Mouse (Mus musculus) C2C12 (cell line): ENCODE measurements around the gene Slc36a4. TPM values are rescaled to one million over a fixed set of nuclear protein-coding genes. Genes with fewer than 3 reads are reported as not detected.

Experiments used
- H3K27me3 ChIP-seq: one replicate; pipeline ENCODE4 v1.6.1; 2011; ENCODE audit not compliant: control insufficient read depth, insufficient read depth, insufficient read length
- H3K36me3 ChIP-seq: one replicate; pipeline ENCODE4 v1.6.1; 2011; ENCODE audit not compliant: control insufficient read depth, insufficient read depth
- H3K4me3 ChIP-seq: one replicate; pipeline ENCODE4 v1.5.1; 2011; ENCODE audit warnings: mild to moderate bottlenecking, control low read depth; ENCODE audit not compliant: poor library complexity, insufficient read depth, severe bottlenecking
- H3K79me2 ChIP-seq: one replicate; pipeline ENCODE4 v1.6.1; 2011; ENCODE audit not compliant: control insufficient read depth, insufficient read depth
- H3K79me3 ChIP-seq: one replicate; pipeline ENCODE4 v1.6.1; 2011; ENCODE audit warnings: low read depth, control low read depth
- H3ac ChIP-seq: one replicate; pipeline ENCODE3; 2011; ENCODE audit warnings: low read depth; ENCODE audit not compliant: control insufficient read depth, insufficient read length
- CEBPB ChIP-seq: IDR thresholded peaks from one replicate; pipeline ENCODE4 v1.6.1; 2011; ENCODE audit warnings: low read depth, mild to moderate bottlenecking, control low read depth, moderate library complexity
- CTCF ChIP-seq: IDR thresholded peaks from one replicate; pipeline ENCODE4 v1.5.1; 2011; ENCODE audit not compliant: control insufficient read depth, insufficient read depth, insufficient read length
- FOSL1 ChIP-seq: IDR thresholded peaks from one replicate; pipeline ENCODE4 v1.8.0; 2011; ENCODE audit warnings: mild to moderate bottlenecking, low read length; ENCODE audit not compliant: poor library complexity, insufficient read depth, severe bottlenecking
- MAX ChIP-seq: IDR thresholded peaks from one replicate; pipeline ENCODE4 v1.6.1; 2011; ENCODE audit warnings: mild to moderate bottlenecking, control low read depth
- MYOD1 ChIP-seq: IDR thresholded peaks from one replicate; pipeline ENCODE4 v1.6.1; 2011; ENCODE audit warnings: low read depth; ENCODE audit not compliant: control insufficient read depth, insufficient read length
- MYOG ChIP-seq: IDR thresholded peaks from one replicate; pipeline ENCODE4 v1.6.1; 2011; ENCODE audit not compliant: control insufficient read depth, insufficient read length; ENCODE audit errors: extremely low read depth
- USF1 ChIP-seq: IDR thresholded peaks from one replicate; pipeline ENCODE4 v1.6.1; 2011; ENCODE audit warnings: low read depth, mild to moderate bottlenecking, control low read depth, moderate library complexity
- polyA plus RNA-seq: library from polyadenylated mRNA; unstranded; fragments of >200 nt; fragmentation: generic; extraction: Trizol; gene quantifications from one replicate; pipeline ENCODE4 v1.2.1, GENCODE M21; 2012; ENCODE audit warnings: missing spikeins

Slc36a4 gene
- polyA plus RNA-seq, 1 experiment = 3.9 TPM

DNA sequence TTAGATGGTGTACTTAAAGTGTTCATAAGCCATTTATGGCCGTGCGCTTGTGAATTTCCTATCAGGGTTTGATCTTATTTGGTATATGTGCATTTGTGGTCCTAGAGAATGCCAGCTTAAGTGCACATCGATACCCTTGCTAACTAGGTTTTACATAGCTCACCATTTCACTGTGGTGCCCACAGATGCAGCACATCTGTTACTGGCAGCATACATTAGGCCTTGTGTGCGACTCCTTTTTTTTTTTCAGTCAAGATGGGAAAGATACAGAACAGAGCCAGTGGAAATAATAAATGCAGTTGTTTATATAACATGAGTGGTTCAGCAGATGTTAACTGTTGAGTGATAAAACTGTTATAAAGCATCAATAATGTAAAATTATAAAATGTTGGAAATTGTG lies 31.9 kb downstream of the Slc36a4 start:
- Histone ChIP-seq H3K79me2 (no peaks in the 10 kb centered on the region), H3K4me3 (no peak overlapping the region), H3K79me3 (no peaks in the 10 kb centered on the region), H3ac (no peak overlapping the region), H3K36me3 (no peaks in the 10 kb centered on the region), H3K27me3 (no peaks in the 10 kb centered on the region)
- TF ChIP-seq MAX (no peak), CTCF (no peak), USF1 (no peak), MYOG (no peak), FOSL1 (no peak), CEBPB (no peak), MYOD1 (no peak)

GRCm38 (mm10) chr9:15741931-15742330 lies 32.4 kb downstream of the Slc36a4 start:
- H3K36me3 ChIP-seq = no peaks in the 10 kb centered on the region
- no peaks in the 10 kb centered on the region for H3K27me3 ChIP-seq
- TF ChIP-seq MYOG (no peak), USF1 (no peak), MAX (no peak), CEBPB (no peak), FOSL1 (no peak), MYOD1 (no peak), CTCF (no peak)
- no peaks in the 10 kb centered on the region for H3K79me2 ChIP-seq
- no peaks in the 10 kb centered on the region for H3K79me3 ChIP-seq
- no peak overlapping the region for H3ac ChIP-seq
- no peak overlapping the region for H3K4me3 ChIP-seq

- TF ChIP-seq MYOD1 = no peak
- no peak for TF ChIP-seq MAX
- TF ChIP-seq FOSL1 = no peak
- no peak for TF ChIP-seq CTCF
- TF ChIP-seq USF1 = no peak
- TF ChIP-seq CEBPB = no peak
- no peak for TF ChIP-seq MYOG
- H3ac ChIP-seq = no peak overlapping the region
- no peaks in the 10 kb centered on the region for H3K79me3 ChIP-seq
- H3K79me2 ChIP-seq = no peaks in the 10 kb centered on the region
- H3K36me3 ChIP-seq = no peaks in the 10 kb centered on the region
- no peak overlapping the region for H3K4me3 ChIP-seq
- no peaks in the 10 kb centered on the region for H3K27me3 ChIP-seq
Observed at GRCm38 (mm10) chr9:15745985-15746607, 36.6 kb downstream of the Slc36a4 start.

- Histone ChIP-seq H3K36me3 (no peaks in the 10 kb centered on the region), H3ac (no peak overlapping the region), H3K79me2 (no peaks in the 10 kb centered on the region), H3K79me3 (no peaks in the 10 kb centered on the region), H3K4me3 (no peak overlapping the region), H3K27me3 (no peaks in the 10 kb centered on the region)
- TF ChIP-seq MAX (no peak), MYOG (no peak), FOSL1 (no peak), USF1 (no peak)
Observed at GRCm38 (mm10) chr9:15746636-15747035, 37.1 kb downstream of the Slc36a4 start.

GRCm38 (mm10) chr9:15748383-15748782 lies 38.8 kb downstream of the Slc36a4 start:
- H3K79me2 ChIP-seq = no peaks in the 10 kb centered on the region
- no peaks in the 10 kb centered on the region for H3K79me3 ChIP-seq
- H3K36me3 ChIP-seq = no peaks in the 10 kb centered on the region
- TF ChIP-seq MAX (no peak), FOSL1 (no peak), CEBPB (no peak), MYOD1 (no peak), CTCF (no peak), USF1 (no peak), MYOG (no peak)
- H3K4me3 ChIP-seq = no peak overlapping the region
- no peak overlapping the region for H3ac ChIP-seq
- H3K27me3 ChIP-seq = no peaks in the 10 kb centered on the region

DNA sequence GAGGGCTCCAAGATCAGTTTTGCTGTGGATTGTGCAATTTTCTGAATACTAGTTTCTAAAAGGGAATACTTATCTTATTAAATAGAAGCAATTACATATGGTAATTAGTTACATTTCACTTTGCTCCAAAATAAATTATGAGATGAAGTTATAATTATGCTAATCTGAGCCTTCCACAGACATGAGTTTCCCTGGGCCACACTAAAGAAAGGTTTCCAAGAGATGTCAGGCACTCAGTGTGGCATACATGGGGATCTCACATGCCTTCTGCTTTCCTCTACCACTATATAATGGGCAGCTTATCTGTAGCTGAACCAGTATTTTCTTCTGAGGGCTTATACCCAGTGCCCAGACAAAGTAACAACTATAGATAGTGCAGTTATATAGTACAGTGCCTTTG lies 49.8 kb downstream of the Slc36a4 start:
- H3K4me3 ChIP-seq = no peak overlapping the region
- no peaks in the 10 kb centered on the region for H3K36me3 ChIP-seq
- no peak for TF ChIP-seq FOSL1
- TF ChIP-seq MAX = no peak
- no peak for TF ChIP-seq MYOG
- TF ChIP-seq CEBPB = no peak
- no peak for TF ChIP-seq USF1
- no peaks in the 10 kb centered on the region for H3K27me3 ChIP-seq
- H3ac ChIP-seq = no peak overlapping the region
- H3K79me3 ChIP-seq = no peaks in the 10 kb centered on the region
- no peaks in the 10 kb centered on the region for H3K79me2 ChIP-seq
